Mouse (Mus musculus) neural tube, embryonic 14.5 days (tissue): ENCODE measurements around the gene Irf2. TPM values are rescaled to one million over a fixed set of nuclear protein-coding genes. Genes with fewer than 3 reads are reported as not detected.
A peak's percentile ranks its signal among the peaks of the same experiment; 100 is the strongest.

Source experiments
- ATAC-seq: fragments of 200-750 bp; cut with Nextera tagmentation; 2 replicates; pipeline ENCODE4 v1.8.0; 2017; ENCODE audit warnings: low read depth, mild to moderate bottlenecking, moderate TSS enrichment, moderate library complexity
- H3K27ac ChIP-seq: fragments of 300-500 bp; sonication (generic); 2 replicates; pipeline ENCODE4 v1.5.1; 2014; ENCODE audit warnings: low read depth, mild to moderate bottlenecking, control low read depth, low read length, moderate library complexity, mixed read lengths
- H3K27me3 ChIP-seq: fragments of 300-500 bp; sonication (generic); 2 replicates; pipeline ENCODE4 v1.6.1; 2014; ENCODE audit warnings: low read length; ENCODE audit not compliant: control insufficient read depth, insufficient read depth
- H3K36me3 ChIP-seq: fragments of 300-500 bp; sonication (generic); 2 replicates; pipeline ENCODE4 v1.6.1; 2014; ENCODE audit warnings: low read length, mixed read lengths; ENCODE audit not compliant: control insufficient read depth, insufficient read depth
- H3K4me1 ChIP-seq: fragments of 300-500 bp; sonication (generic); 2 replicates; pipeline ENCODE4 v1.6.1; 2014; ENCODE audit warnings: low read length; ENCODE audit not compliant: control insufficient read depth, insufficient read depth
- H3K4me2 ChIP-seq: fragments of 300-500 bp; sonication (generic); 2 replicates; pipeline ENCODE4 v1.6.1; 2014; ENCODE audit warnings: mild to moderate bottlenecking, low read depth, low read length, control low read depth
- H3K4me3 ChIP-seq: fragments of 300-500 bp; sonication (generic); 2 replicates; pipeline ENCODE4 v1.5.1; 2014; ENCODE audit warnings: low read depth, low read length, control low read depth, mixed read lengths
- H3K9ac ChIP-seq: fragments of 300-500 bp; sonication (generic); replicated peaks from 2 replicates; pipeline ENCODE4 v1.6.1; 2014; ENCODE audit warnings: low read depth, mild to moderate bottlenecking, control low read depth, low read length, mixed read lengths
- H3K9me3 ChIP-seq: fragments of 300-500 bp; sonication (generic); 2 replicates; pipeline ENCODE4 v1.6.1; 2016; ENCODE audit warnings: low read length; ENCODE audit not compliant: control insufficient read depth
- WGBS: fragments of 180-500 bp; shearing (Covaris S2); extraction: QIAGEN DNeasy Blood & Tissue Kit; methylation state at CpG from one replicate; pipeline ENCODE4 v1.1.7; 2014; 5-methylcytosine and 5-hydroxymethylcytosine counted together
- polyA plus RNA-seq: library from polyadenylated mRNA; unstranded; fragments of >200 nt; fragmentation: Nextera tagmentation; extraction: Ambion mirVana; gene quantifications from 2 replicates; pipeline ENCODE4 v1.2.1, GENCODE M21; 2014

The Irf2 gene
- polyA plus RNA-seq, 1 experiment from 2014 or later = 10.6 TPM

DNA sequence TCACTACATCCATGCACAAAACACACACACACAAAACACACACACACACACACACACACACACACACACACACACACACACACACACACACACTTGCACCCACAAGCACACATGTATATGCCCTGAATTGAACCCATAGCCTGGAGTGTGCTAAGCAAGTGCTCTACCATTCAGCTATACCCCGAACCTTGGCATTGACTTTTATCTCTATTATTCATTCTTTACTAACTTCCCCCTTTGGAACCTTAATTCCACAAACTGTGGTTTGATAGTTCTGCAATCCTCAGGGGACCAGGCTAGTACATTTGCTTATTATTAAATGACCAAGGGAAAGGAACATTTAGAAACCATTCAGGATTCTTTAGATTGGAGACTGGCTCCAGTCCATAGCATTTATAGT is 5.9 kb downstream of the Irf2 start:
- H3K36me3 ChIP-seq = no peaks in the 10 kb centered on the region
- H3K4me2 ChIP-seq = no peak overlapping the region
- H3K4me1 ChIP-seq = peaks cover 7% of the 10 kb centered on the region
- 67% methylated on average over 1 of the region's 1 CpGs for WGBS
- no peaks in the 10 kb centered on the region for H3K27me3 ChIP-seq
- H3K9me3 ChIP-seq = no peaks in the 10 kb centered on the region
- no peak overlapping the region for H3K4me3 ChIP-seq
- no peak overlapping the region for H3K27ac ChIP-seq
- no peak for ATAC-seq
- H3K9ac ChIP-seq = no peak overlapping the region

GRCm38 (mm10) chr8:46747311-46747980 is 7.9 kb downstream of the Irf2 start:
- Histone ChIP-seq H3K9ac (no peak overlapping the region), H3K36me3 (no peaks in the 10 kb centered on the region), H3K9me3 (no peaks in the 10 kb centered on the region), H3K4me2 (no peak overlapping the region), H3K27me3 (no peaks in the 10 kb centered on the region), H3K4me3 (no peak overlapping the region), H3K27ac (no peak overlapping the region), H3K4me1 (peaks cover 17% of the 10 kb centered on the region; the same call in 1 of the 2 replicates)
- no peak for ATAC-seq
- WGBS = 38% methylated on average over 4 of the region's 4 CpGs

DNA sequence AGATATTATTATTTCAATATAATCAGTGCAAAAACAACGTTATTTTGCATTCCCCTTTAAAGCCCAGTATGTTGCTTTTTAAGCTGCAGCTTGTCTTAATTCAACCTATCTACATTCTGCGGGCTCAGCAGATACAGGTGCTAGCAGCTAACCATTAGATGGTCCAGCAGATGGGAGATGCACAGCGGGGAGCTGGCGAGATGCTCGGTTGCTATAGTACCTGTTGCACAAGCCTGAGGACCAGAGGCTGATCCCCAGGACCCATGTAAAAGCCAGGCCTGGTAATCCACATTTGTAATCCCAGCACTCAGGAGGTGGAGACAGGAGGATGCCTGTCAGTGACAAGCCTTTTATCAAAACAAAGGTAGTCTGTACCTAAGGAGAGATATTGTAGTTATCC is 10.5 kb downstream of the Irf2 start:
- Histone ChIP-seq H3K4me3 (no peak overlapping the region), H3K9me3 (no peaks in the 10 kb centered on the region), H3K4me1 (peaks cover 17% of the 10 kb centered on the region; the same call in 1 of the 2 replicates), H3K36me3 (no peaks in the 10 kb centered on the region), H3K27me3 (no peaks in the 10 kb centered on the region), H3K9ac (no peak overlapping the region), H3K27ac (no peak overlapping the region), H3K4me2 (no peak overlapping the region)
- no peak for ATAC-seq
- WGBS = 61% methylated on average over 5 of the region's 5 CpGs

DNA sequence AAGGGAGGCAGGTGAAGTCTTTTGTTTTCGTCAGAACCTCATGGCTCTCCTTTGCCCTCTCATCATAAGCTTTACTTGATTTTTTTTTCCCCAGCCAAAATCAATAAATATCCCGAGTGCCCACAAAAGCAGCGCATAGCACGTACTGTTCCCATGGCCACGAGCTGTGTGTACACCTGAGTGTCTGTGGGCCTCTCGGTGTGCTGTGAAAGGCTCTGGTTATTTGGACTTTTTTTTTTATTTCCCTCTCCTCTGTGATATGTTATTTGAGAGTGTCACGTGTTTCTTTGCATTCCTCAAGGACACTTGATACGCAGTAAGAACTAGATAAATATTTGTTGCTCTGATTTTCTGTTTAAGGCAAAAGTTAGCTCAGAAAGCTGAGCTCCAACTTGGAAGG is 11.0 kb downstream of the Irf2 start:
- no peak overlapping the region for H3K4me3 ChIP-seq
- WGBS = 67% methylated on average over 8 of the region's 8 CpGs
- peak overlapping the region; percentile 57; the same call in 1 of the 2 replicates for H3K27ac ChIP-seq
- H3K9me3 ChIP-seq = no peaks in the 10 kb centered on the region
- no peak overlapping the region for H3K4me2 ChIP-seq
- H3K9ac ChIP-seq = no peak overlapping the region
- peaks cover 17% of the 10 kb centered on the region; the same call in 1 of the 2 replicates for H3K4me1 ChIP-seq
- no peaks in the 10 kb centered on the region for H3K27me3 ChIP-seq
- 0 out of 2 replicates have a peak, but pooled peaks have one; percentile 41 for ATAC-seq
- no peaks in the 10 kb centered on the region for H3K36me3 ChIP-seq

GRCm38 (mm10) chr8:46751151-46751550 is 11.6 kb downstream of the Irf2 start:
- ATAC-seq = peak; percentile 35; the same call in 1 of the 2 replicates
- Histone ChIP-seq H3K27me3 (no peaks in the 10 kb centered on the region), H3K27ac (peak overlapping the region; percentile 57; the same call in 1 of the 2 replicates), H3K4me2 (no peak overlapping the region), H3K9ac (no peak overlapping the region), H3K4me1 (peaks cover 17% of the 10 kb centered on the region; the same call in 1 of the 2 replicates), H3K9me3 (no peaks in the 10 kb centered on the region), H3K36me3 (no peaks in the 10 kb centered on the region), H3K4me3 (no peak overlapping the region)
- WGBS = 17% methylated on average over 4 of the region's 4 CpGs

DNA sequence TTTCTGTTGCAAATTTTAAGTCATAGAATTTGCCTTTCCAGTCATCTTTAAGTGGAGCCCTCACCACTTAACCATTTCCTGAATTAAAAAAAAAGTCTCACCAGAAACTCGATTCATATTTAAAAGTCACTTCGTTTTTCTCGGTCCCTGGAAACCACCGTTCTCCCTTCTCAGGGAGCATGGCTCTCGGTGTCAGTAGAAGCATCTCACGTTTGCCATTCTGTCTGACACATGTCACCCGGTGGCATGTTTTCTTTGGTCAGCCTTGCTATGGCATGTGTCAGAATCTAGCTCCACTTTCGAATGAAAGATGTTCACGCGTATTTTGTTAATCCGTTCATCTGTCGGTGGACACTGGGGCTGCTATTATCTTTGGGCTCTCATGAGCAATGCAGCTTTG is 13.5 kb downstream of the Irf2 start:
- no peak for ATAC-seq
- no peak overlapping the region for H3K9ac ChIP-seq
- no peak overlapping the region for H3K27ac ChIP-seq
- peaks cover 17% of the 10 kb centered on the region; the same call in 1 of the 2 replicates for H3K4me1 ChIP-seq
- WGBS = 89% methylated on average over 12 of the region's 12 CpGs
- no peaks in the 10 kb centered on the region for H3K36me3 ChIP-seq
- no peaks in the 10 kb centered on the region for H3K27me3 ChIP-seq
- H3K9me3 ChIP-seq = no peaks in the 10 kb centered on the region
- H3K4me3 ChIP-seq = no peak overlapping the region
- no peak overlapping the region for H3K4me2 ChIP-seq

- H3K4me3 ChIP-seq = no peak overlapping the region
- H3K4me1 ChIP-seq = peaks cover 17% of the 10 kb centered on the region; the same call in 1 of the 2 replicates
- H3K4me2 ChIP-seq = no peak overlapping the region
- no peak overlapping the region for H3K9ac ChIP-seq
- no peak overlapping the region for H3K27ac ChIP-seq
- WGBS = 94% methylated on average over 5 of the region's 5 CpGs
- H3K9me3 ChIP-seq = no peaks in the 10 kb centered on the region
- no peaks in the 10 kb centered on the region for H3K27me3 ChIP-seq
- ATAC-seq = no peak
- H3K36me3 ChIP-seq = no peaks in the 10 kb centered on the region
These were observed 14.8 kb downstream of the Irf2 start for GRCm38 (mm10) chr8:46754355-46754754.

DNA sequence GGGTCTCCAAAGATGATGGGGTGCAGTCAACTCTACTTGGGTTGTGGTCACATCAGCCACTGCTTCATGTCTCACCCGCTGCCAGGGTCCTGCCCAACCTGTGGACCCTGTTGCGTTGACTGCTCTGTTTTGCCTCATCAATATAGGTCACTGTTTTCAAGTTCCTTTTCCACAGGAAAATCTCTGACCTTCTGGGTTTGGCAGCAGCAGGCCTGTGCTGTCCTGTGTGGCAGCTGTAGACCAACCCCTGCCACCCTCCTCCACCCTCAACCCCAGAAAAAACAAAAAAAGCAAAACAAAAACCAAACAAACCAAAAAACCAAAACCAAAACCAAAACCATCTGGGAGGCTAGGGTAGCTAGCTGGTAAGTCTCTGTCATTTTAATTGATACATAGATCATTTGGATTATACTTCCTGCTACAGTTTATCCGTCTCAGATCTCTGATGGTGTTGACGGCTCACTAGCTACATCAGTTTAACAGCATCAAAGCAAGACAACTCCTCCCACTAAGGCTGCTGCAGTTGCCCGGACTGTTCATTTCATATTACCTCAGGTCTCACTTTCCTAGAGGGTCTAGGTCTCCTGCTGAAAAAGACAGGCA is 16.3 kb downstream of the Irf2 start:
- no peak overlapping the region for H3K27ac ChIP-seq
- WGBS = 75% methylated on average over 5 of the region's 5 CpGs
- no peak overlapping the region for H3K4me3 ChIP-seq
- no peaks in the 10 kb centered on the region for H3K36me3 ChIP-seq
- H3K9me3 ChIP-seq = no peaks in the 10 kb centered on the region
- no peaks in the 10 kb centered on the region for H3K27me3 ChIP-seq
- peaks cover 11% of the 10 kb centered on the region; the same call in 1 of the 2 replicates for H3K4me1 ChIP-seq
- no peak for ATAC-seq
- no peak overlapping the region for H3K4me2 ChIP-seq
- H3K9ac ChIP-seq = no peak overlapping the region

DNA sequence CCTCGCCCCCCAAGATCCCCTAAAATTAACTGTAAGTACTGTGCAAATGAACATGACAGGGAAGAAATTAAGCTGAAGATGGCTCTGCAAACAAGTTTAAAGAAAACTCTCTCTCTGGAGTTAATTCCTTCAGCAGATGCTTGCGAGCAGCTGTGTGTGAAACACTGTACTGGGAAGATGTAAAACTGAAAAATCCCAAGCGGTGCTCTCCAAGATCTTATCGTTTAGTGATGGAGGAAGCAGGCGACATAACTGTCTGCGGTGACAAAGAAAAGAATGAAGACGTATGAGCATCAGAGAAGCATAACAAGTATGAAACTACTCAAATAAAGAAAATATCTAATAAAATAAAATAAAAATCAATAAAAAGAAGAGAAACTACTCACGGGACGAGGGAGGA is 18.1 kb downstream of the Irf2 start:
- Histone ChIP-seq H3K9me3 (no peaks in the 10 kb centered on the region), H3K27me3 (no peaks in the 10 kb centered on the region), H3K9ac (no peak overlapping the region), H3K4me1 (no peaks in the 10 kb centered on the region), H3K36me3 (no peaks in the 10 kb centered on the region), H3K27ac (no peak overlapping the region), H3K4me3 (no peak overlapping the region), H3K4me2 (no peak overlapping the region)
- WGBS = 88% methylated on average over 9 of the region's 9 CpGs
- ATAC-seq = no peak
